Mouse (Mus musculus): ENCODE results near the gene Gmps.

DNA sequence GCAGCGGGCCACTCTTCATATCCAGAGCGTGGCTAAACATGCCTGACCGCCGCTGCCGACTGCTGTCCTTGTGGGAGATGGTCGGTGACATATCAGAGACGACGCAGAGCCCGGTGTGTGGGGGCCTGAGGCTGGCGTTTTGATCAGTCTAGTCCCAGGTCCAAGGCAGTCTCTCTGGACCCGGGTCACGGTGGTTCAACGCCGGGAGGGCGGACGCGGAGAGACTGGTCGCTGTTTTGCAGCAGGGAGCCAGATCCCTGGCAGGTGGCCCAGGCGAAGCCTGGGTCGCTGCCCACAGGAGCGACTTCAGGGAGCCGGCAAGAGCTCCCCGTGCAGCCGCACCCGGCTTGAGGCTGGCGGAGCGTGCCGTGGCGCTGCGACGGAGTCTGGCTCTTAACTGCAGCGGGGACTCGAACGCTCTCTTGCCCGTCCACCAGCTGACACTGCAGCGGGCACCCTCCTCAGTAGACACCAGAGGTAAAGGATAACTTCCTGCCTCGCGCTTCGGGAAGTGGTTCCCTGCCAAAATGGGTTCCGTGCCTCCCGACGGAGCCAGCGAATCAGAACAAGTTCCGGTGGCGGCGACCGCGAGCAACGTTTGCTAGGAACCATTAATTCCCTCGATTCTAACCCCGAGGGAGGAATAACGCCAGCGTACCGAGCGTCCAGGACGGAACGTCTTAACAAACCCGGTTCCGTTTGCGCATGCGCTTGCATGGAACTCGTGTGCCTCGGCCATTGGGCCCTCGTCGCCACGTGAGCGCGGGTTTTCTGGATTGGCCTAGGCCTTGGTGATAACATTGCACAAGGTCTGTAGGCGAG lies 11.6 kb upstream of the Gmps start, which contains the start of gene Slc33a1:
- TF ChIP-seq CTCF (IDR thresholded peaks at IDR 0.05; ENCODE audit: insufficient read depth, low read length) (no peak), POLR2A (IDR thresholded peaks at IDR 0.05; ENCODE audit: borderline replicate concordance, extremely low read depth, low read depth, low read length) (peak; percentile 70; the same call in 1 of the 2 replicates)
